Mouse (Mus musculus): ENCODE results near the gene Zfp553.

- TF ChIP-seq GATA1 (IDR thresholded peaks at IDR 0.05; ENCODE audit: borderline replicate concordance, low read length) (no peak), FLI1 (IDR thresholded peaks at IDR 0.05; ENCODE audit: low read length) (no peak)
Observed at GRCm38 (mm10) chr7:127252414-127252813, 19.6 kb downstream of the Zfp553 start.

Measured in megakaryocyte, embryonic 14.5 days (primary cell).